Mouse (Mus musculus) ES-Bruce4 (cell line): Measurements from ENCODE around the gene Zc3h7b. TPM values are rescaled to one million over a fixed set of nuclear protein-coding genes. Genes with fewer than 3 reads are reported as not detected.

Source experiments
- H3K27ac ChIP-seq: 2 replicates; pipeline ENCODE4 v1.5.1; 2012; ENCODE audit warnings: low read length, inconsistent platforms; ENCODE audit not compliant: insufficient read depth
- H3K27me3 ChIP-seq: 2 replicates; pipeline ENCODE4 v1.6.1; 2012; ENCODE audit warnings: mild to moderate bottlenecking, low read length, inconsistent platforms; ENCODE audit not compliant: control insufficient read depth, poor library complexity, insufficient read depth, severe bottlenecking
- H3K36me3 ChIP-seq: 2 replicates; pipeline ENCODE4 v1.6.1; 2012; ENCODE audit warnings: inconsistent platforms, mild to moderate bottlenecking, low read length, moderate library complexity; ENCODE audit not compliant: control insufficient read depth, poor library complexity, insufficient read depth, severe bottlenecking
- H3K4me1 ChIP-seq: one replicate; pipeline ENCODE4 v1.8.1; 2011; ENCODE audit warnings: low read length; ENCODE audit not compliant: control insufficient read depth, insufficient read depth
- H3K4me3 ChIP-seq: 2 replicates; pipeline ENCODE4 v1.5.1; 2011; ENCODE audit warnings: low read depth, mild to moderate bottlenecking, low read length
- H3K9ac ChIP-seq: 2 replicates; pipeline ENCODE4 v1.6.1; 2012; ENCODE audit warnings: low read depth, mild to moderate bottlenecking, inconsistent platforms; ENCODE audit not compliant: poor library complexity, severe bottlenecking
- H3K9me3 ChIP-seq: replicated peaks from 2 replicates; pipeline ENCODE4 v1.6.1; 2012; ENCODE audit warnings: mild to moderate bottlenecking, low read length, inconsistent platforms; ENCODE audit not compliant: control insufficient read depth, poor library complexity, insufficient read depth, severe bottlenecking
- CTCF ChIP-seq: IDR thresholded peaks from one replicate; pipeline ENCODE4 v1.8.1; 2011; ENCODE audit warnings: low read depth, low read length
- EP300 ChIP-seq: IDR thresholded peaks from 2 replicates; pipeline ENCODE4 v1.6.1; 2011; ENCODE audit warnings: low read depth, low read length; ENCODE audit not compliant: insufficient read depth
- POLR2A ChIP-seq: IDR thresholded peaks from one replicate; pipeline ENCODE4 v1.8.1; 2011; ENCODE audit warnings: low read length; ENCODE audit not compliant: insufficient read depth
- polyA plus RNA-seq: library from polyadenylated mRNA; stranded (reverse); fragments of >200 nt; gene quantifications from 2 replicates; pipeline ENCODE4 v1.2.4, GENCODE M21; 2011; ENCODE audit warnings: low read depth; ENCODE audit not compliant: missing spikeins, insufficient read depth, insufficient read length

Zc3h7b gene
- polyA plus RNA-seq, 1 experiment, result 42.1 TPM

GRCm38 (mm10) chr15:81830530-81830929 lies 85.7 kb downstream of the Zc3h7b start:
- no peaks in the 10 kb centered on the region for H3K36me3 ChIP-seq
- H3K9me3 ChIP-seq, result no peaks in the 10 kb centered on the region
- no peaks in the 10 kb centered on the region for H3K27me3 ChIP-seq
- TF ChIP-seq EP300, result no peak
- TF ChIP-seq CTCF, result no peak
- no peak for TF ChIP-seq POLR2A
- H3K4me3 ChIP-seq, result no peak overlapping the region
- no peak overlapping the region for H3K27ac ChIP-seq
- H3K9ac ChIP-seq, result no peak overlapping the region
- no peaks in the 10 kb centered on the region for H3K4me1 ChIP-seq

- Histone ChIP-seq H3K4me1 (no peaks in the 10 kb centered on the region), H3K36me3 (no peaks in the 10 kb centered on the region), H3K9me3 (no peaks in the 10 kb centered on the region), H3K4me3 (peak overlapping the region; percentile 37), H3K9ac (0 out of 2 replicates have a peak overlapping the region, but pooled peaks have one; percentile 8), H3K27me3 (no peaks in the 10 kb centered on the region), H3K27ac (no peak overlapping the region)
- TF ChIP-seq POLR2A (no peak), CTCF (peak; percentile 98), EP300 (peak; percentile 68)
Observed at GRCm38 (mm10) chr15:81831136-81831825, 86.4 kb downstream of the Zc3h7b start.

- no peak for TF ChIP-seq EP300
- H3K9ac ChIP-seq, result no peak overlapping the region
- H3K9me3 ChIP-seq, result no peaks in the 10 kb centered on the region
- no peaks in the 10 kb centered on the region for H3K27me3 ChIP-seq
- H3K27ac ChIP-seq, result no peak overlapping the region
- no peak overlapping the region for H3K4me3 ChIP-seq
- H3K4me1 ChIP-seq, result no peaks in the 10 kb centered on the region
- no peaks in the 10 kb centered on the region for H3K36me3 ChIP-seq
Observed at GRCm38 (mm10) chr15:81832219-81832618, 87.4 kb downstream of the Zc3h7b start.

GRCm38 (mm10) chr15:81833481-81833880 lies 88.6 kb downstream of the Zc3h7b start:
- no peaks in the 10 kb centered on the region for H3K36me3 ChIP-seq
- no peak overlapping the region for H3K4me3 ChIP-seq
- TF ChIP-seq CTCF, result no peak
- no peak for TF ChIP-seq EP300
- no peak for TF ChIP-seq POLR2A
- H3K27ac ChIP-seq, result no peak overlapping the region
- no peak overlapping the region for H3K9ac ChIP-seq
- H3K9me3 ChIP-seq, result no peaks in the 10 kb centered on the region
- no peaks in the 10 kb centered on the region for H3K27me3 ChIP-seq
- no peaks in the 10 kb centered on the region for H3K4me1 ChIP-seq

- no peak overlapping the region for H3K27ac ChIP-seq
- H3K9ac ChIP-seq, result no peak overlapping the region
- H3K36me3 ChIP-seq, result no peaks in the 10 kb centered on the region
- no peaks in the 10 kb centered on the region for H3K27me3 ChIP-seq
- no peak overlapping the region for H3K4me3 ChIP-seq
- H3K4me1 ChIP-seq, result no peaks in the 10 kb centered on the region
- no peaks in the 10 kb centered on the region for H3K9me3 ChIP-seq
- TF ChIP-seq CTCF (no peak), EP300 (no peak), POLR2A (no peak)
Observed at GRCm38 (mm10) chr15:81834171-81834841, 89.4 kb downstream of the Zc3h7b start.

- Histone ChIP-seq H3K27me3 (no peaks in the 10 kb centered on the region), H3K27ac (no peak overlapping the region), H3K4me3 (no peak overlapping the region), H3K9ac (0 out of 2 replicates have a peak overlapping the region, but pooled peaks have one; percentile 31), H3K9me3 (no peaks in the 10 kb centered on the region), H3K4me1 (no peaks in the 10 kb centered on the region), H3K36me3 (no peaks in the 10 kb centered on the region)
- no peak for TF ChIP-seq POLR2A
- no peak for TF ChIP-seq CTCF
- TF ChIP-seq EP300, result no peak
Observed at GRCm38 (mm10) chr15:81835007-81835880, 90.4 kb downstream of the Zc3h7b start.
